Mouse (Mus musculus) adrenal gland, postnatal 36 days (tissue): Measurements from ENCODE around the gene Atp6v1f. TPM values are rescaled to one million over a fixed set of nuclear protein-coding genes. Genes with fewer than 3 reads are reported as not detected.

Experiments used
- total RNA-seq, 2 experiments: library from RNA; stranded (reverse); gene quantifications; 2 replicates each; pipeline ENCODE4 v1.2.3; 2021

The Atp6v1f gene
- total RNA-seq, 2 experiments from 2014 or later: 205 to 224 TPM

Other genes with a start within 250 kb of the Atp6v1f start
- gene Hilpda, start 195.2 kb upstream of the Atp6v1f start, total RNA-seq: 1 to 10 TPM; 6.0 to 7.0 TPM
- not detected for gene Fam71f2, start 188.1 kb upstream of the Atp6v1f start, total RNA-seq
- gene Fam71f1, start 148.6 kb upstream of the Atp6v1f start, total RNA-seq: not detected
- gene Calu, start 119.6 kb upstream of the Atp6v1f start, total RNA-seq: 100 to 1,000 TPM; 139 to 152 TPM
- not detected for gene Opn1sw, start 79.2 kb upstream of the Atp6v1f start, total RNA-seq
- 1 to 10 TPM; 3.3 to 3.9 TPM for gene Ccdc136, start 71.4 kb upstream of the Atp6v1f start, total RNA-seq
- gene Flnc, start 34.5 kb upstream of the Atp6v1f start, total RNA-seq: 1 to 10 TPM; 4.7 to 5.1 TPM
- under 1 TPM in 1 of 2 experiments, not detected in 1; 0.43 TPM for gene Atp6v1fnb, start 3.7 kb downstream of the Atp6v1f start, total RNA-seq
- gene Kcp, start 40.2 kb downstream of the Atp6v1f start, total RNA-seq: 1 to 10 TPM; 3.5 to 4.6 TPM
- gene Irf5, start 58.9 kb downstream of the Atp6v1f start, total RNA-seq: 1 to 10 TPM; 4.4 to 4.9 TPM
- 10 to 100 TPM; 51.6 to 56.5 TPM for gene Tnpo3, start 142.2 kb downstream of the Atp6v1f start, total RNA-seq
- 1 to 10 TPM; 1.7 to 2.0 TPM for gene Tspan33, start 226.5 kb downstream of the Atp6v1f start, total RNA-seq